Mouse (Mus musculus) heart, embryonic 15.5 days (tissue): ENCODE data around the gene Zfp420. TPM values are rescaled to one million over a fixed set of nuclear protein-coding genes. Genes with fewer than 3 reads are reported as not detected.

Source experiments
- ATAC-seq: fragments of 200-750 bp; cut with Nextera tagmentation; replicated peaks from 2 replicates; pipeline ENCODE4 v1.8.0; 2017; ENCODE audit warnings: low read depth, moderate TSS enrichment; ENCODE audit not compliant: insufficient number of reproducible peaks, insufficient read depth, low FRiP score
- H3K27ac ChIP-seq: fragments of 300-500 bp; sonication (generic); 2 replicates; pipeline ENCODE4 v1.5.1; 2015; ENCODE audit warnings: mild to moderate bottlenecking, inconsistent platforms
- H3K27me3 ChIP-seq: fragments of 300-500 bp; sonication (generic); 2 replicates; pipeline ENCODE4 v1.6.1; 2015; ENCODE audit warnings: inconsistent platforms
- H3K36me3 ChIP-seq: fragments of 300-500 bp; sonication (generic); 2 replicates; pipeline ENCODE4 v1.6.1; 2015; ENCODE audit warnings: mild to moderate bottlenecking, inconsistent platforms
- H3K4me1 ChIP-seq: fragments of 300-500 bp; sonication (generic); replicated peaks from 2 replicates; pipeline ENCODE4 v1.6.1; 2015; ENCODE audit warnings: inconsistent platforms
- H3K4me2 ChIP-seq: fragments of 300-500 bp; sonication (generic); 2 replicates; pipeline ENCODE4 v1.6.1; 2015; ENCODE audit warnings: inconsistent platforms, mild to moderate bottlenecking, moderate library complexity
- H3K4me3 ChIP-seq: fragments of 300-500 bp; sonication (generic); 2 replicates; pipeline ENCODE4 v1.5.1; 2015; ENCODE audit warnings: mild to moderate bottlenecking, inconsistent platforms
- H3K9ac ChIP-seq: fragments of 300-500 bp; sonication (generic); 2 replicates; pipeline ENCODE4 v1.6.1; 2015; ENCODE audit warnings: mild to moderate bottlenecking, inconsistent platforms
- H3K9me3 ChIP-seq: fragments of 300-500 bp; sonication (generic); replicated peaks from 2 replicates; pipeline ENCODE4 v1.6.1; 2016; ENCODE audit warnings: inconsistent platforms
- WGBS: fragments of 180-500 bp; shearing (Covaris S2); methylation state at CpG from one replicate; pipeline ENCODE4 v1.1.7; 2015; ENCODE audit warnings: mixed read lengths; 5-methylcytosine and 5-hydroxymethylcytosine counted together
- microRNA-seq: library from miRNA; unstranded; fragments of <30 nt; microRNA quantifications from one replicate; pipeline ENCODE4, GENCODE M21; 2016
- polyA plus RNA-seq: library from polyadenylated mRNA; unstranded; fragments of >200 nt; fragmentation: Nextera tagmentation; extraction: Ambion mirVana; gene quantifications from 2 replicates; pipeline ENCODE4 v1.2.1, GENCODE M21; 2015

Zfp420 gene
- polyA plus RNA-seq, 1 experiment from 2014 or later = 3.4 TPM

DNA sequence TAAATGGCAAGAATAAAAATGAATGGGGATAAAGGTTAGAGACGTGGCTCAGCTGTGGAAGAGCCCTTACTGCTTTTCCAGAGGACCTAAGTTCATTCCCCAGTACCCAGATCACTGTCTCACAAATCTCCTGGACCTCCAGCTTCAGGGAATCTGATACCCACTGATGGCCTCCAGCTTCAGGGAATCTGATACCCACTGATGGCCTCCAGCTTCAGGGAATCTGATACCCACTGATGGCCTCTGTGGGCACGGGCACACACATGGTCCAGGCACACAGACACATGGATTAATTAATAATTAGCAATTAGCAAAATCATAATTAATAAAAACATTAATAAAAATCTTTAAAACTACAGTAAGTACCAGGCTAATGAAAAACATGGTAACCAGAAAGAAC is 63.0 kb downstream of the Zfp420 start:
- Histone ChIP-seq H3K4me3 (no peak overlapping the region), H3K4me1 (peaks cover 5% of the 10 kb centered on the region), H3K4me2 (no peak overlapping the region), H3K9ac (no peak overlapping the region), H3K9me3 (no peaks in the 10 kb centered on the region), H3K27me3 (no peaks in the 10 kb centered on the region), H3K27ac (no peak overlapping the region), H3K36me3 (no peaks in the 10 kb centered on the region)
- ATAC-seq = no peak
- 62% methylated on average over 2 of the region's 2 CpGs for WGBS

Small RNA genes lying within 50 kb of the gene (microRNA-seq; reads per million reads assigned to microRNA genes)
- not detected for gene Mir7668

Other genes with a start within 250 kb of the Zfp420 start
- gene Catsperg2, start 132.9 kb upstream of the Zfp420 start, polyA plus RNA-seq = not detected in 2 replicates
- 7.6 and 8.9 TPM in 2 replicates for gene Zfp84, start 91.4 kb upstream of the Zfp420 start, polyA plus RNA-seq
- 5.6 and 6.0 TPM in 2 replicates for gene Zfp30, start 76.0 kb upstream of the Zfp420 start, polyA plus RNA-seq
- 10.8 and 10.9 TPM in 2 replicates for gene Zfp790, start 43.9 kb upstream of the Zfp420 start, polyA plus RNA-seq
- 1.7 and 2.1 TPM in 2 replicates for gene Zfp940, start 6.3 kb upstream of the Zfp420 start, polyA plus RNA-seq
- 7.2 and 7.8 TPM in 2 replicates for gene Zfp27, start 46.6 kb downstream of the Zfp420 start, polyA plus RNA-seq
- gene Zfp383, start 48.2 kb downstream of the Zfp420 start, polyA plus RNA-seq = 3.1 TPM in 2 replicates
- 6.7 and 9.4 TPM in 2 replicates for gene Zfp74, start 94.1 kb downstream of the Zfp420 start, polyA plus RNA-seq
- gene Zfp568, start 124.0 kb downstream of the Zfp420 start, polyA plus RNA-seq = 16.2 and 22.4 TPM in 2 replicates
- 3.3 and 4.1 TPM in 2 replicates for gene Zfp14, start 191.4 kb downstream of the Zfp420 start, polyA plus RNA-seq
- gene Zfp82, start 212.9 kb downstream of the Zfp420 start, polyA plus RNA-seq = 3.5 and 4.6 TPM in 2 replicates
- gene Gm26920, start 230.4 kb downstream of the Zfp420 start, polyA plus RNA-seq = 0.59 TPM in 1 of 2 replicates, not detected in the other
- gene Zfp566, start 230.5 kb downstream of the Zfp420 start, polyA plus RNA-seq = 5.1 and 6.3 TPM in 2 replicates
- 72.9 and 75.3 TPM in 2 replicates for gene Zfp260, start 234.8 kb downstream of the Zfp420 start, polyA plus RNA-seq